In the genomic region with DNA sequence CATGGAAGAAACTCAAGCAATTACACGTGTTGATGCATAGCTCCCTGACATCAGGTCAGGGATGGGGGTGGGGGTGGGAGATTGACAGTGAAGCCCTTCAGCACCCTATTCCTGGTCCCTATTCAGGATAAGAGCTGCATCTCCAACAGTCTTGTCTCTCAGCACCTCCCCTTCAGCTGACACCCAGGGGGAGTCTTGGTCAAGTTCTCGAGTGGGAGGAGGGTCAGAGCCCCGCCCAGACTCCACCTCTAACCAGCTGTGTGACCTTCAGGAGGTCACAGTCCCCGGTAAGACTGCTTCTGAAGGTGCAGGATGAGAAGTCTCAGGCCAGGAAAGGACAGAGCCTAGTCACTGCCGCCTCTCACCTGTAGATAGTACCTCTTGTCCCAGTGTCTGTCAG, we compare ENCODE assay signal across 8 mouse cellular contexts. TPM values are rescaled to one million over a fixed set of nuclear protein-coding genes. Genes with fewer than 3 reads are reported as not detected.
A peak's percentile ranks its signal among the peaks of the same experiment; 100 is the strongest.
DNase-seq lines count a peak whose midpoint lies in the region; ATAC-seq lines count a peak whose summit lies in the region.

No protein-coding gene starts in this region.

- H3K9ac ChIP-seq in neural tube, embryonic 11.5 days (ENCODE audit: low read length), result no peak overlapping the region
- no peak overlapping the region for H3K9ac ChIP-seq in forebrain, embryonic 16.5 days (replicated peaks; ENCODE audit: low read depth, low read length)
- H3K9ac ChIP-seq in midbrain, embryonic 15.5 days, result peak overlapping the region; percentile 87; the same call in 1 of the 2 replicates

- no peak for ATAC-seq in neural tube, embryonic 11.5 days (ENCODE audit: insufficient read depth, low FRiP score, low TSS enrichment)
- no peak for ATAC-seq in forebrain, embryonic 16.5 days
- no peak for ATAC-seq in midbrain, embryonic 15.5 days (replicated peaks)
- ATAC-seq in megakaryocyte progenitor cell, adult 5-6 weeks (replicated peaks; ENCODE audit: poor library complexity), result no peak

- no peaks in the 10 kb centered on the region for H3K36me3 ChIP-seq in neural tube, embryonic 11.5 days (ENCODE audit: control insufficient read depth, insufficient read depth, low read length)
- H3K36me3 ChIP-seq in forebrain, embryonic 16.5 days (ENCODE audit: control insufficient read depth, insufficient read depth), result no peaks in the 10 kb centered on the region
- H3K36me3 ChIP-seq in midbrain, embryonic 15.5 days (replicated peaks), result no peaks in the 10 kb centered on the region

- 0 out of 2 replicates have a peak overlapping the region, but pooled peaks have one; percentile 65 for H3K4me3 ChIP-seq in neural tube, embryonic 11.5 days (ENCODE audit: low read depth, low read length)
- peak overlapping the region; percentile 78 for H3K4me3 ChIP-seq in forebrain, embryonic 16.5 days (replicated peaks; ENCODE audit: low read length)
- H3K4me3 ChIP-seq in midbrain, embryonic 15.5 days, result peak overlapping the region; percentile 89

- 33% methylated on average over 5 of the region's 5 CpGs for WGBS in neural tube, embryonic 11.5 days
- 29% methylated on average over 5 of the region's 5 CpGs for WGBS in forebrain, embryonic 16.5 days
- 33% methylated on average over 5 of the region's 5 CpGs for WGBS in midbrain, embryonic 15.5 days

- H3K4me2 ChIP-seq in neural tube, embryonic 11.5 days (ENCODE audit: low read depth), result peak overlapping the region; percentile 95
- peak overlapping the region; percentile 86 for H3K4me2 ChIP-seq in forebrain, embryonic 16.5 days (ENCODE audit: low read length)
- peak overlapping the region; percentile 83 for H3K4me2 ChIP-seq in midbrain, embryonic 15.5 days

- H3K27me3 ChIP-seq in neural tube, embryonic 11.5 days (ENCODE audit: control insufficient read depth, insufficient read depth, low read length), result no peaks in the 10 kb centered on the region
- no peaks in the 10 kb centered on the region for H3K27me3 ChIP-seq in forebrain, embryonic 16.5 days (replicated peaks; ENCODE audit: control insufficient read depth, insufficient read depth, low read length)
- no peaks in the 10 kb centered on the region for H3K27me3 ChIP-seq in midbrain, embryonic 15.5 days (replicated peaks)

- H3K27ac ChIP-seq in neural tube, embryonic 11.5 days (ENCODE audit: low read depth, low read length), result no peak overlapping the region
- no peak overlapping the region for H3K27ac ChIP-seq in forebrain, embryonic 16.5 days (ENCODE audit: low read length)
- H3K27ac ChIP-seq in midbrain, embryonic 15.5 days, result no peak overlapping the region

- H3K9me3 ChIP-seq in neural tube, embryonic 11.5 days (ENCODE audit: control insufficient read depth, low read length), result no peaks in the 10 kb centered on the region
- no peaks in the 10 kb centered on the region for H3K9me3 ChIP-seq in forebrain, embryonic 16.5 days (ENCODE audit: control insufficient read depth, low read length)
- H3K9me3 ChIP-seq in midbrain, embryonic 15.5 days, result no peaks in the 10 kb centered on the region

- H3K4me1 ChIP-seq in neural tube, embryonic 11.5 days (ENCODE audit: control insufficient read depth, insufficient read depth, low read length), result peaks cover 6% of the 10 kb centered on the region
- H3K4me1 ChIP-seq in forebrain, embryonic 16.5 days (replicated peaks; ENCODE audit: control insufficient read depth, insufficient read depth, low read length), result peaks cover 30% of the 10 kb centered on the region
- peaks cover 46% of the 10 kb centered on the region for H3K4me1 ChIP-seq in midbrain, embryonic 15.5 days

- no peak for DNase-seq in neural tube, embryonic 11.5 days (ENCODE audit: low spot score)
- no peak for DNase-seq in neural tube, embryonic 10.5 days (ENCODE audit: extremely low spot score, low spot score)
- peak; percentile 66 for DNase-seq in kidney, adult 9 months
- DNase-seq in layer of hippocampus, adult 8-10 months (ENCODE audit: low spot score in 2 of 2), result no peak
- DNase-seq in adrenal gland, postnatal 14 days, result no peak

RNA-seq across cellular contexts. Expression of gene Hk1, which starts 41.1 kb away (rescaled TPM):
- 27.6 and 36.9 TPM in 2 replicates for polyA plus RNA-seq in neural tube, embryonic 11.5 days (2014; fragmentation: Nextera tagmentation; extraction: Ambion mirVana)
- 105 and 107 TPM in 2 replicates for polyA plus RNA-seq in forebrain, embryonic 16.5 days (2015; fragmentation: Nextera tagmentation; extraction: Ambion mirVana)
- 126 and 135 TPM in 2 replicates for polyA plus RNA-seq in midbrain, embryonic 15.5 days (2015; fragmentation: Nextera tagmentation; extraction: Ambion mirVana)
- total RNA-seq in layer of hippocampus, adult 8-10 months (2022), result 100 to 1,000 TPM; 306 to 330 (median 314) TPM
- total RNA-seq in megakaryocyte progenitor cell, adult 5-6 weeks (2015), result 30.9 and 37.2 TPM in 2 replicates
- total RNA-seq in megakaryocyte progenitor cell, adult 5-6 weeks (2017), result 86.2 and 116 TPM in 2 replicates
- 26.0 and 31.1 TPM in 2 replicates for total RNA-seq in adrenal gland, postnatal 14 days (2021)
